Mouse (Mus musculus) embryonic facial prominence, embryonic 15.5 days (tissue): ENCODE data around the gene 4930404N11Rik. TPM values are rescaled to one million over a fixed set of nuclear protein-coding genes. Genes with fewer than 3 reads are reported as not detected.

Source experiments
- ATAC-seq: fragments of 200-750 bp; cut with Nextera tagmentation; 2 replicates; pipeline ENCODE4 v1.8.0; 2017; ENCODE audit warnings: low read depth, moderate TSS enrichment; ENCODE audit not compliant: insufficient number of reproducible peaks, low FRiP score, low TSS enrichment
- H3K27ac ChIP-seq: fragments of 300-500 bp; sonication (generic); replicated peaks from 2 replicates; pipeline ENCODE4 v1.5.1; 2015; ENCODE audit warnings: mild to moderate bottlenecking, inconsistent platforms
- H3K27me3 ChIP-seq: fragments of 300-500 bp; sonication (generic); 2 replicates; pipeline ENCODE4 v1.6.1; 2015; ENCODE audit warnings: inconsistent platforms
- H3K36me3 ChIP-seq: fragments of 300-500 bp; sonication (generic); 2 replicates; pipeline ENCODE4 v1.6.1; 2015; ENCODE audit warnings: mild to moderate bottlenecking, inconsistent platforms
- H3K4me1 ChIP-seq: fragments of 300-500 bp; sonication (generic); 2 replicates; pipeline ENCODE4 v1.6.1; 2015; ENCODE audit warnings: inconsistent platforms
- H3K4me2 ChIP-seq: fragments of 300-500 bp; sonication (generic); replicated peaks from 2 replicates; pipeline ENCODE4 v1.6.1; 2015; ENCODE audit warnings: mild to moderate bottlenecking, inconsistent platforms
- H3K4me3 ChIP-seq: fragments of 300-500 bp; sonication (generic); replicated peaks from 2 replicates; pipeline ENCODE4 v1.5.1; 2015; ENCODE audit warnings: mild to moderate bottlenecking, inconsistent platforms
- H3K9ac ChIP-seq: fragments of 300-500 bp; sonication (generic); 2 replicates; pipeline ENCODE4 v1.6.1; 2015; ENCODE audit warnings: inconsistent platforms
- H3K9me3 ChIP-seq: fragments of 300-500 bp; sonication (generic); replicated peaks from 2 replicates; pipeline ENCODE4 v1.6.1; 2016; ENCODE audit warnings: inconsistent platforms
- WGBS: fragments of 180-500 bp; shearing (Covaris S2); methylation state at CpG from one replicate; pipeline ENCODE4 v1.1.7; 2015; 5-methylcytosine and 5-hydroxymethylcytosine counted together
- polyA plus RNA-seq: library from polyadenylated mRNA; unstranded; fragments of >200 nt; fragmentation: Nextera tagmentation; extraction: Ambion mirVana; gene quantifications from 2 replicates; pipeline ENCODE4 v1.2.1, GENCODE M21; 2015

Gene 4930404N11Rik
- polyA plus RNA-seq, 1 experiment from 2014 or later: 0.73 TPM

DNA sequence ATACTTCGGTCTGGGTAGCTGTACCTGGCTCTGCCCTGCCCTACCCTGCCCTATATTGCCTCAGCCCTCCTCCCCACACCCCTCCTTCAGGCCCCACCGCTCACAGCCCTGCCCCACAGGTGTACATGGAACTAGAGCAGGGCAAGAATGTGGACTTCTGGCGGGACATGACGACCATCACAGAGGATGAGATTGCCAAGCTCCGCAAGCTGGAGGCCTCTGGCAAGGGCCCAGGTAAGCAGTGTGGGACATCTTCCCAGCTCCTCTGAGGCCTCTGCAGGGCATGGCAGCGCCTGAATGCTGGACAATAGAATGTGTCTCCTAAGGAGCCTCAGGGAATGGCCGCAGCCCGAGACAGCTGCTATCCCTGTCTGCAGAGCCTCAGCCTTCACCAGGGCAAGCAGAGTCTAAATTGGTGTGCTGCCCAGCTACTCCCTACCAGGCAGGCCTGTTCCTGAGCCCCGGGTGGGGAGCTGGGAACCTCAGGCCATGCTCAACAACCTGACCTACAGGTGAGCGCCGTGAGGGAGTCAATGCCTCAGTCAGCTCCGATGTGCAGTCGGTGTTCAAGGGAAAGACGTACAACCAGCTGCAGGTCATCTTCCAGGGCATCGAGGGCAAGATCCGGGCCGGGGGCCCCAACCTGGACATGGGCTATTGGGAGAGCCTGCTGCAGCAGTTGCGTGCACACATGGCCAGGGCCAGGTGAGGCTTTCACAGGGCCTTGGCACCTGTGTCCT lies 41.7 kb downstream of the 4930404N11Rik start:
- H3K4me3 ChIP-seq: no peak overlapping the region
- no peak for ATAC-seq
- peaks cover 51% of the 10 kb centered on the region for H3K36me3 ChIP-seq
- WGBS: 93% methylated on average over 18 of the region's 18 CpGs
- peaks cover 38% of the 10 kb centered on the region for H3K4me1 ChIP-seq
- no peaks in the 10 kb centered on the region for H3K27me3 ChIP-seq
- H3K4me2 ChIP-seq: no peak overlapping the region
- H3K27ac ChIP-seq: no peak overlapping the region
- no peaks in the 10 kb centered on the region for H3K9me3 ChIP-seq
- no peak overlapping the region for H3K9ac ChIP-seq

DNA sequence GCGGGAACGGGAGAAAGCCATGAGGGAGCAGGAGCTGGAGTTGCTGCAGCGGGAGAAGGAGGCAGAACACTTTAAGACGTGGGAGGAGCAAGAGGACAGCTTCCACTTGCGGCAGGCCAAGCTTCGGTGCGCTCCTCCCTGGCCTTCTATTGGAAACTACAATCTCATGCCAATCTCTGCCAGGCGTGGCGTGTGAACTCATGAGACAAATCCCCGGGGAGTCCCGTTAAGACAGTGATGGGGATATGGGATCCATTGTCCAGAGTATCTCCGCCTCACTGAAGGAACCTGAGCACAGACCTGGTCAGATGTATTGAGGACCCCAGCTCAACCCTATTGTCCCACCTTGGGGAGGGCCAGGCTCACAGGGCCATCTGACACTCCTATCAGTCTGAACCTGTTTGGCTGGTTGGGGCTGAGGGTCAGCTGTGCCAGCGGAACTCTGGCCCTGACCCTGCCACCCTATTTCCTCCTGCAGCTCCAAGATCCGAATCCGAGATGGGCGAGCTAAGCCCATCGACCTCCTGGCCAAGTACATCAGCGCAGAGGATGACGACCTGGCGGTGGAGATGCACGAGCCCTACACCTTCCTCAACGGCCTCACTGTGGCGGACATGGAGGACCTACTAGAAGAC lies 42.4 kb downstream of the 4930404N11Rik start:
- 91% methylated on average over 23 of the region's 23 CpGs for WGBS
- Histone ChIP-seq H3K36me3 (peaks cover 57% of the 10 kb centered on the region), H3K4me3 (no peak overlapping the region)

DNA sequence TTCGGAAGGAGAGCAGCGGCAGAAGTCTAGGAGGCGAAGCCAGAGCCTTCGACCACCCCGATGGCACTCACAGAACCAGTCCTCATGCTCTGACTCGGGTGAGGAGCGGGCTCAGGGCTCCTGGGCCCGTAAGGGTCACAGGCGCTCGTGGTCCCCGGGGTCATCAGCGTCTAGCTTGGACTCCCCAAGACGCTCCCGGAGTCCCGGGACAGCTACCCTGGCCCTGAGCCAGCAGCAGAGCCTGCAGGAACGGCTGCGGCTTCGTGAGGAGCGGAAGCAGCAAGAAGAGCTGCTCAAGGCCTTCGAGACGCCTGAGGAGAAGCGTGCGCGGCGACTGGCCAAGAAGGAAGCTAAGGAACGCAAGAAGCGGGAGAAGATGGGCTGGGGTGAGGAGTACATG lies 43.2 kb downstream of the 4930404N11Rik start:
- Histone ChIP-seq H3K4me2 (peak overlapping the region; percentile 78), H3K9me3 (no peaks in the 10 kb centered on the region), H3K4me1 (peaks cover 37% of the 10 kb centered on the region), H3K9ac (no peak overlapping the region), H3K27me3 (no peaks in the 10 kb centered on the region), H3K4me3 (peak overlapping the region; percentile 93), H3K36me3 (peaks cover 61% of the 10 kb centered on the region), H3K27ac (no peak overlapping the region)
- WGBS: 94% methylated on average over 27 of the region's 27 CpGs
- no peak for ATAC-seq

More for the DNA sequence above, 42.4 kb downstream of the 4930404N11Rik start:
- Histone ChIP-seq H3K4me2 (no peak overlapping the region), H3K9ac (no peak overlapping the region), H3K4me1 (peaks cover 38% of the 10 kb centered on the region), H3K9me3 (no peaks in the 10 kb centered on the region), H3K27ac (no peak overlapping the region), H3K27me3 (no peaks in the 10 kb centered on the region)
- ATAC-seq: no peak

GRCm38 (mm10) chr10:81321436-81321835 lies 44.2 kb downstream of the 4930404N11Rik start:
- H3K27me3 ChIP-seq: no peaks in the 10 kb centered on the region
- peak overlapping the region; percentile 93 for H3K9ac ChIP-seq
- ATAC-seq: no peak

GRCm38 (mm10) chr10:81320550-81321347 lies 44.9 kb downstream of the 4930404N11Rik start, which contains the start of gene Cactin:
Cactin (plus strand) TSS chr10:81321103.
- under 1% methylated on average over 68 of the region's 68 CpGs for WGBS

More at GRCm38 (mm10) chr10:81321436-81321835, 44.2 kb downstream of the 4930404N11Rik start:
- H3K4me2 ChIP-seq: peak overlapping the region; percentile 78
- peaks cover 51% of the 10 kb centered on the region for H3K36me3 ChIP-seq
- no peaks in the 10 kb centered on the region for H3K9me3 ChIP-seq
- peak overlapping the region; percentile 93 for H3K4me3 ChIP-seq
- peaks cover 47% of the 10 kb centered on the region for H3K4me1 ChIP-seq
- H3K27ac ChIP-seq: peak overlapping the region; percentile 95
- WGBS: 3% methylated on average over 20 of the region's 20 CpGs

DNA sequence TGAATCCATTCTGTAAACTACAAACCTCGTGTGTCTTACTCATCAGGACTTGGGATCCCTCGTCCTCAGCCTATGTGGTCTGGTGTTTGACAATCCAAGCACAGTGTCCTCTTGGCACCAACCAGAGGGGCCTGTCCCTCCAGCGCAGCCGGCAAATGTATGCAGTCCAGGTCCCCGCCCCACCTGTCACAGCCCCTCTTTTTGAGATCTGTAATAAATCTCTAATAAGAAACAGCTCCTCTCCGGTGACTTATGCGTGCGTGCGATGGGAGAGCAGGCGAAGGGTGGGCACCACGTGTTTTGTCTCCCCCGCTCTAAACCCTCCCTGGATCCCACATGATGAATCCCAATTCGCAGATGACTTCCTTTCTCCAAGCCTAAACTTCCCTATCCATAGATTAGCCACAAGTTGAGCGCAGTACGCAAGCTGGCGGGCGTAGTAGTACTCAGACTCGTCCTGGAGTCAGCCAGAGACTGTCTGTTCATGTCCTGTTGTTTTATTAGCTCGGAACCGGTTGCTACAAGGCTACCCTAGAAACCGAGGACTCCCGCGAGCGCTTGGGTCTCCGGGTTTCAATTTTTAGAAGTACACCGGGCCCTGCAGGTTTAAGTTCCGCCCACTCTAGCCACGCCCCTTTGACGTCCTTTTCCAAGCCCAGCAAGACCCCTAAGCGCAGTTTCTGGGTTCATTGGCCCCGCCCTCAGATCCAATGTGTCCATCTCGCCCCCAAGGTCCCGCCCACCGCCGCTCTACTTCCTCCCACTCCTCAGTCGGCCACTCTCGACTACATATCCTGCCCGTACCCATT lies 45.7 kb downstream of the 4930404N11Rik start:
- Histone ChIP-seq H3K27me3 (no peaks in the 10 kb centered on the region), H3K9ac (peak overlapping the region; percentile 39), H3K27ac (peak overlapping the region; percentile 95), H3K4me3 (peak overlapping the region; percentile 93), H3K4me1 (peaks cover 54% of the 10 kb centered on the region), H3K36me3 (peaks cover 51% of the 10 kb centered on the region), H3K4me2 (peak overlapping the region; percentile 78), H3K9me3 (no peaks in the 10 kb centered on the region)
- under 1% methylated on average over 38 of the region's 38 CpGs for WGBS
- no peak; the same call in 1 of the 2 replicates for ATAC-seq

More at GRCm38 (mm10) chr10:81320550-81321347, 44.9 kb downstream of the 4930404N11Rik start, which contains the start of gene Cactin:
- peak within 1 kb of the TSS; percentile 95 for H3K27ac ChIP-seq
- H3K27me3 ChIP-seq: no peaks in the 10 kb centered on the region
- peak within 1 kb of the TSS; percentile 78 for H3K4me2 ChIP-seq
- H3K9ac ChIP-seq: peak within 1 kb of the TSS; percentile 93
- peaks cover 53% of the 10 kb centered on the region for H3K4me1 ChIP-seq
- H3K9me3 ChIP-seq: no peaks in the 10 kb centered on the region
- H3K36me3 ChIP-seq: peaks cover 51% of the 10 kb centered on the region
- peak; percentile 94 for ATAC-seq
- H3K4me3 ChIP-seq: peak within 1 kb of the TSS; percentile 93

GRCm38 (mm10) chr10:81319330-81319699 lies 46.3 kb downstream of the 4930404N11Rik start:
- H3K4me2 ChIP-seq: peak overlapping the region; percentile 78
- H3K4me1 ChIP-seq: peaks cover 54% of the 10 kb centered on the region
- no peaks in the 10 kb centered on the region for H3K27me3 ChIP-seq
- no peaks in the 10 kb centered on the region for H3K9me3 ChIP-seq
- H3K4me3 ChIP-seq: peak overlapping the region; percentile 93
- 29% methylated on average over 8 of the region's 8 CpGs for WGBS
- ATAC-seq: no peak
- H3K27ac ChIP-seq: peak overlapping the region; percentile 95
- H3K9ac ChIP-seq: peak overlapping the region; percentile 39
- peaks cover 51% of the 10 kb centered on the region for H3K36me3 ChIP-seq

DNA sequence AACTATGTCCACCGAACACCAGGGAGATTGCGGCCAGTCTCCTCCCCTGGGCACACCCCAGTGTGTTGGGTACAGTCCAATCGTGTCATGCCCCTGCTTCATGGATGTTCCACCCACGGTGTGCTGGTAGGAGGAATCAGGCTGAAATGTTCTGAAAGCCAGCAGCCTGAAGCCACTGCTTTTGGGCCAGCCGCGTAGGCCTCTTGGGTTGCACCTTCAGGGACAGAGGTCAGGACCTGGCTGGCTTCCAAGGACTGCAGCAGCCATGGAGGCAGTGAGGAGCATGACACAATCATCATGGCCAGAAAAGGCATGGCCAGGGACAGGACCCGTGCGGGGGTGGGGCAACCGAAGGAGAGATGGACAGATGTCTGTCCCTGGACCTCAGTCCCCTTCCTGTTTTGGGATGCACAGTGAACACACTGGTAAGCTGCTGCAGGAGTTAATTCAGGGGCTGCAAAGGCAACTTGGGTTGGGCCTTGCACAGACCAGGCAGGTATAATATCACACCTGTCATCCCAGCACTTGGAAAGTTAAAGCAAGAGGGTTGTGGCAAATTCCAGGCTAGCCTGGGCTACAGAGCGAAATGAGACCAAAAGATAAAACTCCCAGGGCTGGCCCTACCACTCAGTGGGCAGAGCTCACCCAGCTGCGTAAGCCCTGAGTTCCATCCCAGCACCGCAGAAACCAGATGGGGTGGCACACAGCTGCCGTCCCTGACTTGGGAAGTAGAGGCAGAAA lies 46.9 kb downstream of the 4930404N11Rik start:
- Histone ChIP-seq H3K27me3 (no peaks in the 10 kb centered on the region), H3K9ac (peak overlapping the region; percentile 39; the same call in 1 of the 2 replicates), H3K4me1 (peaks cover 54% of the 10 kb centered on the region), H3K9me3 (no peaks in the 10 kb centered on the region), H3K36me3 (peaks cover 51% of the 10 kb centered on the region), H3K4me3 (peak overlapping the region; percentile 93; the same call in 1 of the 2 replicates), H3K27ac (peak overlapping the region; percentile 95), H3K4me2 (peak overlapping the region; percentile 78)
- no peak for ATAC-seq
- 88% methylated on average over 13 of the region's 13 CpGs for WGBS

DNA sequence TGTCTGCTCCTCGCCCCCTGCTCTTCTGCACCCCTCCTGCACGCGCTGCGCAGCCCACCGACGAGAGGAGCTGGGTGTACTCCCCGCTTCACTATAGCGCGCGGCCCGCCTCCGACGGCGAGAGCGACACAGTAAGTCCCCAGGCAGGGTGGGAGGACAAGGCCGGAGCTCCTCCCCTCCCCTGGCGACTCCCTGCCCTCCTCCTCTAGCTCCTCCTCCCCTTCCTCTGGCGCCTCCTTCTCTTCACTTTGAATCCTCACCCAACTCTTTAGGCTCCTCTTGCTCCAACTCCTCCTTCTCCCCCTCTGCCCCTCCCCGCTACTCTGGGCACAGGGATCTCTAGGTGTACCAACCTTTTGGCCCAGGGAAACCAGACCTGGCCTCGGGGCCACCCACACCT lies 48.3 kb downstream of the 4930404N11Rik start:
- Histone ChIP-seq H3K36me3 (peaks cover 51% of the 10 kb centered on the region), H3K4me1 (peaks cover 48% of the 10 kb centered on the region), H3K9ac (peak overlapping the region; percentile 35), H3K9me3 (no peaks in the 10 kb centered on the region), H3K4me2 (peak overlapping the region; percentile 57), H3K4me3 (peak overlapping the region; percentile 36), H3K27ac (peak overlapping the region; percentile 58), H3K27me3 (no peaks in the 10 kb centered on the region)
- WGBS: 17% methylated on average over 18 of the region's 20 CpGs
- no peak for ATAC-seq
